Mouse (Mus musculus) cerebellum, adult 11 months (tissue): ENCODE results near the gene Tmem268.
A peak's percentile ranks its signal among the peaks of the same experiment; 100 is the strongest.

ENCODE experiments used
- DNase-seq: peaks from one replicate; pipeline ENCODE4 v3.0.0; 2022

The Tmem268 gene

DNA sequence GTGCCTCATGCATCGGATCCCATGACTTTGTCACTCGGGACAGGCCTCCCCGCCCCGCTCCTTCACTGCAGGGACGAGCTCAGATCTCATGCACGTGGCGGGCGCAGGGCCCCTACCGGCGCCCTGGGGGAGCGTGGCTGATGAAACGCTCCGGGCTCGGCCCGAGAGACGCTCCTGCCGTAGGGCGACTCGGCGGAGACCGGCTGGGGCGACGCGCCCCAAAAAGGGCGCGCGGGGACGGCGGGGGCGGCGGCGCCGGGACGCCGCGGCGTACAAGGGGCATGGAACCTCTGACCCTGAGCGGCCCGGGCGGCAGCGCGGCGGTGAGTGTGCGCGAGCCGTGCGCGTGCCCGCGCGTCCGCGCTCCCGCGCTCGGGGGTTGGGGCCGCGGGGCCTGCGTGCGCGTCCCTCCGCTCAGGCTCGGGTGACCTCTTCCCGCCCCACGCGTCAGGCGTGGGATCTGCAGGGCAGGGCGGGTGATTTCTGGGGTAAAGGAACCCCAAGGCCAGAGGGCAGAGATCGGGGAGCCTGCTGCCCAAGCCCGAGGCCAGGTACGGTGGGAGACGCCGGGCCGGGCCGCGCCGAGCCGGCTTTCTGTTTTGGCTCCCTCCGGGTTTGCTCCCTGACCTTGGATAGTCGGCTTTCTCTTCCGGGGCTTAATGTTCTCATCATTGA, at the start of gene Tmem268:
Gene Tmem268, plus strand, starts transcription at position 375 of the 675 bp plus-strand sequence.
- DNase-seq = peak; percentile 79

DNA sequence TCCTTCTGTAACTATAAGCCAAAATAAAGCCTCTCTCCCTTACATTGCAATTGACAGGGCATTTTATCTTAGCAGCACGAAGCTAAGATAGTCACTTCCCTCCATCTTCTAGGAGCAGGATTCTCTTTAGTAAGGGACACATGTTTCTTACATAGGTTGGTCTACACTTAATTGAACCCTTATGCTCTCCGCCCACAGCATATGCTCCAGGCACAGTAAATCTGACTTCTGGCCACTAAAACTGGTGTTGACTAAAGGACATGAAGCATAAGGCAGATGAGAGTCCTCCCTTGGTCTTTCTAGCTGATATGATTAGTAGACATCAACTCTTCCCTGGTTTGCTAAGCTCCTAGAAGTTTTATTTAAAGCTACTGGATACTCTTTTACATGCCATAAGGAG, 45.7 kb upstream of the Tmem268 start:
- no peak for DNase-seq

DNA sequence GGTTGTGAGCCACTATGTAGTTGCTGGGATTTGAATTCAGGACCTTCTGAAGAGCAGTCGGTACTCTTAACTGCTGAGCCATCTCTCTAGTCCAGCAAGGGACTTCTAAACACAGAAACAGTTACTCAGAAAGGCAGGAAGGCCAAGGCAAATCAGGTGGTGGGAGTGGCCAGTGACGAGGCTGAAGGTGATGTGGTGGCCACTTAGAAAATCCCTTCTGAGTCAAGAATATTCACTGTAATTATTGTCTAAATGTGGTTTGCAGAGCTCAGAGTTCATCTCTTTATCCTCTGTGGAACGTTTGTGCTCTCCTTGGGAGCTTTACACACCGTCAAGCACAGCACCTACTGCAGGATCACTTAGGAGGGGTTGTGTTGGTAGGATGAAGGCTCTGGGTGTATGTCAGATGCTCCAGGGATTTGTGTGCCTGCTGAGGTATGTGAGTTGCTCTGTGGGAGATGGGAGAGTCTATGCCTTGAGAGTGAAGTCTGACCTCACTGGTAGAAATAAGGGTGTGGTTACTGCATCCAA, 44.1 kb upstream of the Tmem268 start:
- no peak for DNase-seq

DNA sequence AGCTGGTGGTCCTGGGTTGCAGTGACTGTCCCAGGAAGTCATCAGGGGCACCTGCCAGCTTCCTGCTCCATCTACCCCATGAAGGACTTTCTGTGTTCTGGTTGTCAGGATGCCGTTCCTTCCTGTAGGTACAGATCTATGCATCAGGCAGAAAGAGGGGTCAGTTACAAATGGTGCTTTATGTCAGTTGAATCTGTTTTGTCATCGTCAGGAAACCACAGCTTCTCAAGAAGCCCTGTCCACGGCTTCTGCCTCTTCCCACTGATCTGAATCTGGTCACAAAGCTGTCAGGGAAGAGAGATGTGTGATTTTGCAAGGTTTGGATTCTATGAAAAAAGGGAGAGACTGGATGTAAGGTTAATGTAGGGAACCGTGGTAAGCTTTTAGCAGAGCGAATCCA, 43.6 kb upstream of the Tmem268 start:
- DNase-seq = no peak

DNA sequence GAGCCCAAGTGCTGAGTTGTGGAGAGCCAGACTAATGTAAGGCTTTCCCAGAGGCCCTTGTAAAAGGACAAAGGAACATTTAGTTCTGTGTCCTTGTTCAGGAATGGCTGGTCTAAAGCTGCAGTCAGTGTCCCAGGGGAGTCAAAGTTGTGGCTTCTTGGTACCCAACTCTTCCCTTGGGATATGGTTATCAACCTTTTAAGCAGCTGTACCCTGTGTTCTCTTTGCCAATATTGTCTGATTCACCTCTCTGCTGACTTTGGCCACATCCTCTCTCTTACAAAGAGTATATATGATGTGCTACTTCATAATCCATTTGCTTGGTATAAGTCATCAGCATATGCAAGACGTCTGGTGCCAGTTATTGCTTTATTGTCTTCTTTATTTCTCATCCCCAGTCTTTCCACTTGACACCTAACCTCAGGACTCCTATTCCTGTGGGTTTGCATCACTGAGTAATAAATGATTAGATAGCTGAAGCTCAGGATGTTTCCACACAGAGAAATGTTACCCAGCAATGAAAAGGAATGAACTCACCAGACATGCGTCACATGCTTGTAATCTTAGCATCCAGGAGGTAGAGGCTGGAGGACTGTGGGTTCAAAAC, 36.7 kb upstream of the Tmem268 start:
- no peak for DNase-seq

DNA sequence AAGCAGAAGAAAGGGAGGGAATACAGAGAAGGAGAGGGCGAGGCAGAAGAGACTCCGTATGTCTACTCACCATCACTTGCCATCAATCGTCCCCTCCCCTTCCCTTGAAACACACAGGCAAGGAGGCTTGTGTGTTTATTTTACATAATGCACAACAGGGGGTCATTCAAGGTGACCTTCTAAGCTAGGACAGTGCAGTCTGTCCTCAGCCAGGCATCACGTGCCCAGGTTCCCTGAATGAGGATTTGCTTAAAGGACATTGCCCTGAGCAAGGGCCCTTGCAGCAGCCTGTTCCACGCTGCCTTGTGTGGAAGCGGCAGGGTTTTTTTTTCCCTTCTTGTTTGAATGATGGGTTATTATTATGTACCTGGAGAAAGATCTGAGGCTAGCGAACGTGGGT, 33.1 kb upstream of the Tmem268 start:
- DNase-seq = no peak

DNA sequence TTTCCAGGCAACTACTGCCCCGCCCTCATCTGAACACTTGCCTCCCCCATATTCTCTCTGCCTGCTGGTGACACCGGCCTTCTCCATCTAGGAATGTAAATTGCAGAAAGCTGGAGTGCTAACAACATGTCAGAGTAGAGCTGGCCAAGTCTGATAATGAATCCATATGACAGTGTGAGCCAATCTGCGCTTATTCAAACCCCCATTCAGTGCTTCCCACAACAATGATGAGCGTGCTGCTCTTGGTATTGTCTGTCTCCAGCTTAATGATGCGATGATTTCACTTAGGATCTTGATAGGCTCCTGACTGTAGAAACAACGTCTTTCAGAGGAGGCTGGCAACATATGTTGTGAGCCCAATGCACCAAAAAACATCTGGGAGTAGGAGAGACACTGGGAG, 29.6 kb upstream of the Tmem268 start:
- no peak for DNase-seq

DNA sequence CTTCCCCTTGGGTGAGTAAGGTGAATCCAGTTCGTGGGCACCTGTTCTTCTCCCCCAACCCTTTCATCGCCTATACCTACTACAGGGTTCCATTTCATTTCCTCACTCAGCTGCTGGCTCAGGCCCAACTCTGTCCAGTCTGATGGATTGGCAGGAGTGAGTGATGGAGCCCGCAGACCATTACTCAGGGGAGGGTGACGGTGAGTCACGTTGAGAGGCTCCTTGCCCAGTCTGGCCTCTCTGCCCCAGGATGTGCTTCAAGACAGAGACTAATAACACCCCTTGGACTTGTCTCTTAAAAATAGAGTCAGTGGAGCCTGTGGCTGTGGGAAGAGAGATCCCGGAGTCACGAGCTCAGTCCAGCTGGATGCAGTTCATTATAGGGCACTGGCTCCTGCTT, 28.2 kb upstream of the Tmem268 start:
- no peak for DNase-seq

DNA sequence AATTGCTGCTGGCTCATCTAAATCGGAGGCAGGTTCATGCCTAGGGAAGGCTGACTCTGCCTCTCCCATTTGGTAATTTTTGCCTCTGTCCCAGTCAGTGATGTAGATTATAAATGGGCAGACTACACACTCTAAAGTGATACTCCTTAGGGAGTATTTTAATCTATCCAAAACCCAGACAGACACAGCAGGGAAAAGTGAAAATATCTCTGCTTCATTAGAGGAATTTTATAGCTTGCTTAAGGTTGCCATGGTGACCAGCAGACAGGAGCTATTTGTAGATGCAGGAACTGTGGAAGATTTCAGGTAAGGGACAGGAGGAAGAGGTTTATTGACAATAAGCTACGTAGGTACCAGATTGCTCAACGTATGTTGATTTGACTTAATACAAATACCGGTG, 21.0 kb upstream of the Tmem268 start:
- no peak for DNase-seq

DNA sequence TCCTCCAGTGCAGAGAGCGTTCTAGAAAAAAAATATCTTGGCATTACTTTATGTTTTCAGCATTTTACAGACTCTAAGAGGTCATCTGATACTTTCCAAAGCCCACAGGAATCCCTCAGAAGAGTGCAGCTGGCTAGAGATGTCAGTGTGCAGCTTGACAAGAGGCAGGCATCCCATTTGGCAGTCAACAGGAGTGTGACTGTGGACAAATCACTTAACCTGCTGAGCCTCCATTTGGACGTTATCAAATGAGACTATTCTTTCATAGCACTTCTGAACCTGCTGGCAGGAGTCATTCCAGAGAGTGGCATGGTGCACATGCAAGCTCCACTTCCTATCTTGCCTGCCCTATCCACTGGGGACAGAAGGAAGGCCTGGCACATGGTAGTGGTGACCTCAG, 16.4 kb upstream of the Tmem268 start:
- DNase-seq = no peak

DNA sequence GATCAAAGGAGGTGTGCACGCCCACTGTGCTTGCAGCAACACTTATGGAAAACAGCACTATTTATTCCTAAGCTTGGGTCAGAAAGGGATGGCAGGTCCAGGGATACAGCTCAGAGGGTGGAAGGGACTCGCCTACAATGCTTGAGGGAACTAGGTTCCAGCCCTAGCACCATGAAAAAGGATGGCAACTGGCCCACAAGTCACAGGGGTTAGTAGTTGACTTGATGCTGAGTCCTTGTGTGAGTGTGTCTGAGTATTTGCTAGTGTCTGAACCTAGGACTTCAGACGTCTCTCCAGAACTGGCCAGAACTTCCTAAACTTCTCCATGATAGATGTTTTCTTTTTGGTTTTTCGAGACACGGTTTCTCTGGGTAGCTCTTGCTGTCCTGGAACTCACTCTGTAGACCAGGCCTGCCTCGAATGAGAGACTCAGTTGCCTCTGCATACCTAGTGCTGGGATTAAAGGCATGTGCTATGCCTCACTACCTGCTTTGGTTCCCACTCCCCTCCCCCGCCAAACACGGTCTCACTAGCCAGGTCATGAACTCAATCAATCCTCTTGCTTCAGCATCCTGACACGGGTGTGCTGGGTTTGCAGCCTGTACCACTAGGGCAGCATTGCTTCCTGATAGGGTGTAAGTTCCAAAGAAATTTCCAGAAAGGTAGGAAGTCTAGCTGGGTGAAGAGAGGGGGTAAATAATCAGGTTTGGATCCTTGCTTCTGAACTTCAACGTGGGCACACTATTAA, 14.7 kb upstream of the Tmem268 start:
- DNase-seq = peak; percentile 59

DNA sequence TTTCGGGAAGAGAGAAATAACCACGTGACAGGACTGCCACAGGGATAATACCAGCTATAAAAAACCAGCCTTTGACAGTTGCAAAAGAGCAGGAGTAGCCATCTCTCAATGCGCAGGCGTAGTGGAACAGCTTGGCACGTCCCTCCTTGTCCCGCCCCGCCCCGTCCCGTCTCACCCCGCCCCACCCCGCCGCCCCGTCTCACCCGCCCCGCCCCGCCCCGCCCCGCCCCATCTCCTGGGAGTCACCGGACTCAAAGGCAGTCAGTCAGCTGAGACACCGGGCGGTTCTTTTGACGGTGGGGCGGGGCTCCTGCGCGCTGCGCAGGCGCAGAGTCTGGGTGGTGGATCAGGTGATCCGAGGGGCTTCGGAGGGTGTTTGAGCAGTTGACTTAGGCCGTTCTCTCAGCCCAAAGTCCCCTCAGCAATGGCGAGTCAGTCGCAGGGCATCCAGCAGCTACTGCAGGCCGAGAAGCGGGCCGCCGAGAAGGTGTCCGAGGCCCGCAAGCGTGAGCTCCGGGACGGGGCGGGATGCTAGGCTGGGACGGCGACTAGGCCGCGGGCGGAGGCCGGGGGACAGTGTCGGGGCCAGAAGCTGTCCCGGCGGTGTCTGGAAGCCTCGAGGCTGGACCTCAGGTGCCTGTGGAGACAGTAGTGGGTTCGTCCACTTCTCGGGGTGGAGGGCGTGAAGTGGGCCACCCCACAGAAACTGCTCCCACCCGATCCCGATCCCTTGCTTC, 13.9 kb upstream of the Tmem268 start, which contains the start of gene Atp6v1g1:
Gene Atp6v1g1, plus strand, starts transcription at position 279 of the 737 bp plus-strand sequence.
- DNase-seq = peak; percentile 94

DNA sequence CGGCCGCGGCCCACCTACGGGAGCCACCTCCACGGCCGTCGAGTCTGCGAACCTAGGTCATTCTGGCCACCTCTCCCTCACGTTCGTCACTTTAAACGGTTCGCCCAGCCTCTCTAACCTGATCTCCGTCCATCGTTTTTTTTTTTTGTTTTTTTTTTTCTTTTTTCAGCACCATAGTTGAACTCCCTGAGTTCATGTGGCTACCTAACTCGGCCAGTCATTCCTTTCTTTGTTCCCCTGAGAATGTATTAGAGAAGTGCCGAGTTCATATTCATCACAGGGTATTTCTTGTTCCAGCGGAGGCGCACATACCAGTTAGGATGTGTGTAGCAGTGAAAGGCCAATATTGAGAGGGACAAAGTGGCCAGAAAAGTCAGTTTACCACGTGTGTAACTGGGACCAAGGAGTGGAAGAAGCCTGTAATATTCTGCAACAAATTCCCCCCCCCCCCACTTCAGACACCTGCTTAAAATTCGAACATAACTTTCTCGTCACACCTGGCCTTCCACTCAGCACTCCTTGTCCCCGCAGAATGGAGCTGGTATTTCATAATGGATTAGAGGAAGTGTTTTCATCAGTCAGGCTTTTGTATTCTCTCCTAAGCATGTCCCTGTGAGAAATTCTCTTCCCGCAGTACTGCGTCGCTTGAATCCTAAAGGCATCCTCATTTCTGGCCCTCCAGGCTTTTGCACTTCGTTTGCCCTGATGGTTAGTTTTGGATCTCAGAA, 13.2 kb upstream of the Tmem268 start:
- no peak for DNase-seq

DNA sequence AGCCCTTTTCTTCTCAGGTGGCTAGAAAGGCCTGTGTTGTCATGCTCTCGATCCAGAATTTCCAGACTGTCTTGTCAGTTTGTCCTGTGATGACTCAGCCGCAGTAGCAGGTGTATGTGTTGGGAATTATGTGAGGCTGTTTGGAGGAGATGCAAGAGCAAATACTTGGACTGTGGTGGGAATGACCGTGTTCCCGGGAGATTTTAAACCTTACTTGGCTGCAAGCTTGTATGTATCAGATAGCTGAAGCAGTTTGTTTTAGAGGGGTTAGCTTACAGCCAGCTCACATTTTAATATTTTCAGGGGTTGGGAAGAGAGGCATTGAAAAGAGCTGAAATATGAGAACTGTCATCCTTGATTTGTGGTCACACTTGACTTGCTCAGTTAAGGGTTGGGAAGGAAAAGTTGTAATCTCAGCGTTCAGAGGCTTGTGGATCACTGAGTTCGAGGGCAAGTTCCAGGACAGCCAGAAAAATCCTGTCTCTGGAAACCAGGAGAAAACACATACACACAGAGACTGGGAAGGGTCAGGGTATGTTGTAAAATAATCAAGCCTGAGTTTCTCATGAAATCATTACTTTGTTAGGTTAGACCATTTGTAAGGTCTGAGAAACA, 12.0 kb upstream of the Tmem268 start:
- DNase-seq = no peak

DNA sequence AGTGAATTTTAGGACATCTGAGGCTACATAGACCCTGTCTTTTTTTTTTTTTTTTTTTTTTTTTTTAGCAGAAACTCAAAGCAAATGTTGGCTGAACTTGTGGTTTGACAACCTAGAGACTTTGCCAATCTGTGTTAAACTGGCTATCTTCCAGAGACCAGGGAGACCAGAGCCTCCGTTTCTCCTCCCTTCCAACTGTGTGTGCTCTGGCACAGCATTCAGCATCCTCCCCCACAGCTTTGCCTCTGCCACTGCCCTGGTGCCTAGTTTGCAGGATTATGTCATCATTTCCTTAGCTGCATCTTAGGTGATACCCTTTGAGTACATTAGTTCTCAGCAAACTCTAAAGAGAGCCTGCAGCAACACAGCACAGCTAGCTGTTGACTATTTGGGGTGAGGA, 10.8 kb upstream of the Tmem268 start:
- DNase-seq = no peak

DNA sequence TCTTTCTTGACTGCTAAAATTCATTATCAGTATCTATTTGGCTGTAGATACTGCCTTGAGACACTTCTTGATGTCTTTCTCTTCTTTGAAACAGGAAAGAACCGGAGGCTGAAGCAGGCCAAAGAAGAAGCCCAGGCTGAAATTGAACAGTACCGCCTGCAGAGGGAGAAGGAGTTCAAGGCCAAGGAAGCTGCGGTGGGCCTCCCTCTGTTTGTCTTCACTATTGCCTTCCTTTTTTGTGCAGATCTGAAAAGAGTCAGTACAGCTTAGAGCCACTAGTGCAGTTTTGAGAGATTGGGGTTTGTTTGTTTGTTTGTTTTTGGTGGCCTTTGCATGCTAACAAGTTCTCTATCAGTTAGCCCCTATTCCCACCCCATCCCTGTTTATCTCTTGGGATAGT, 10.1 kb upstream of the Tmem268 start:
- DNase-seq = no peak

DNA sequence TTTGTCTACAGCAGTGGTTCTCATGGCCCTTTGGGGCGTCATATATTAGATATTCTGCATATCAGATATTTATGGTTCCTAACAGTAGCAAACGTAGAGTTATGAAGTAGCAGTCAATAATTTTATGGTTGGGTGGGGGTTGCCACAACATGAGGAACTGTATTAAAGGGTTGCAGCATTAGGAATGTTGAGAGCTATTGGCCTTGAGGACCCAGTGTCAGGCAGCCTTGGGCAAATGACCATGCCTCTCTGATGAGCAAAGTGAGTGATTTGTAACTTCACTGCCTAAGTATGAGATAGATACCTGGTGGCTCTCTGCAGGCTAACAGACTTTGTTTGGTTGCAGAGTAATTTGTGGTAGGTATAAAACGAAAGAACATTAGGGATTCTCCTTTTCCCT, 7.7 kb upstream of the Tmem268 start:
- no peak for DNase-seq

DNA sequence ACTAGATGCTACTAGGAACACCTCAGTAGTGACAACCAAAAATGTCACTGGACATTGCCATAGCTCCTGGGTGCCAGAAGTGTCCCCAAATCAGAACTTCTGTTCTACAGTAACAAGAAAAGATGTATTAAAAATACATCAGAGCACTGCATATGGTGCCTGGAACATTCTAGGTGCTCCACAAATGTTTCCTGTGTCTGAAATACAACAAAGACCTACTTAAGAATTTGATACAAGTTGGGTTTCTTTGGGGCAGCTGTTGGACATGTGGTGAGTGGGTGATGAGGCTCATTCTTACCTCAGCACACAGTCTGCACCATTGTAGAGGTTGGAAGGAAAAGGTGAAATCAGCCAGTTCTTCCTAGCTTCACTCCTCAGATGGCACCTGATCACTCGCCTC, 5.7 kb upstream of the Tmem268 start:
- DNase-seq = no peak

DNA sequence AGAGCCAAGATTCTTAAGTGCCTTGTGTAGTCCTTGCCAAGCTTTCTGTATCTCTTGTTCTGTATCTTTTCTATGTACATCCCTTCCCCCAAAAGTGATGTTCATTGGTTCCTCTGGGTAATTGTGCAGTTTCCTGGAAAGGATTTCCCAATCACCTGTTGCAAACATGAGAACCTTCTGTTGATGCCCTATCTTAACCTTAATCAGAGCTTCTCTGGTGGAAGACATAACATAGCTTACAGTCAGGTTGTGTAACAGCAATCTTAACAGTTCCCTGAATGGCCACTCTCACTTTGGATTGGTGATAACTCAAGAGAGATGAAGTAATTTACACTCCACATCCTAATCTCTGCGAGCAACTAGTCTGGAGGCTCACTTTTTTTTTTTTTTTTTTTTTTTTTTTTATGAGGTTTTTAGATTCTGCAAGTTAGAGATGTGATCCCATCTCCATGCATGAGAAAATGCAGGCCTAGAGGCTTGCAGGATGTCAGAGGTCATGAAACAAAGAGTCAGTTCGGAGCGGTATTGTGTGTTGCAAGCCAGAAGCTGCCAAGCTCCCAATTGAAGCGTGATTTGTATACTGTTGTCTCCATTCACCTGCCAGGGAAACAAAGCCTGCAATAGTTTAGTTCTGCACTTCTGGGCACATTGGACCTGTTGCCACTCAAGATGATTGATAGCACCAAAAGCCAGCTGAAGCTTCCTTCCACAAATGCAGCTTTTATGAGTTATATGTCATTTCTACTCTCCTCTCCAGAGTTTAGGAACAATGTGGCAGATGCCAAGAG, 4.6 kb upstream of the Tmem268 start:
- DNase-seq = no peak

DNA sequence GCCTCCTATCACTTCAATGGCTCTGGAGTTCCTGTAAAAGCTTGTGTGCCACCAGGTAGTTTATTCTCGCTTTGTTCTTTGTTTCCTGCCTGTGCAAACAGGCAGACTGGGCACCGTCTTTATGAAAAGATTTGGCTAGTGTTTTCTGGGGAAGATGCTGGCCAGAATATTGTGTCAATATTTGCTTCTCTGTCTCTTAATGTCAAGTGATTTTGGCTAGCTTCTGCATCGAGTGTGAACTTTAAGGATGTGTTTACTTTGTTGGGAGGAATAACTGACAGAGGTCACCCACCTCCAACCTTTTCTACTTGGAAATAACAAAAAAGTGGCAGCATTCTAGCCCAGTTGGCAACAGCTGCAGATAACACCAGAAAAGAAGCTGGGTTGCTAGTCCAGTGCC, 4.0 kb upstream of the Tmem268 start:
- no peak for DNase-seq

DNA sequence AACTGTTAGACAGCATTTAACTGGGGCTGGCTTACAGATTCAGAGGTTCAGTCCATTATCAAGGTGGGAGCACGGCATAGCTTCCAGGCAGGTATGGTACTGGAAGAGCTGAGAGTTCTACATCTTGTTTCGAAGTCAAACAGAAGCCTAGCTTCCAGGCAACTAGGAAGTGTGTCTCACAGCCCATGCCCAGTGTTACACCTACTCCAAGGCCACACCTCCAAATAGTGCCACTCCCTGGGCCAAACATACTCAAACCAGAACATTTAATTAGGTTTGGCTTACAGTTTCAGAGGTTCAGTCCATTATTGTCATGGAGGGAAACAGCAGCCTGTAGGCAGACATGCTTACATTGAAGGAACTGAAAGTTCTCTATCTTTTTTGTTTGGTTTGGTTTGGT, 3.5 kb upstream of the Tmem268 start:
- DNase-seq = no peak
